Mouse (Mus musculus): Measurements from ENCODE around the gene Prex1. TPM values are rescaled to one million over a fixed set of nuclear protein-coding genes. Genes with fewer than 3 reads are reported as not detected.
A peak's percentile ranks its signal among the peaks of the same experiment; 100 is the strongest.

Prex1 gene
- total and polyA plus RNA-seq, 2 experiments from 2014 or later, result 4.0 to 6.2 TPM

GRCm38 (mm10) chr2:166712801-166713689 lies 587 bp downstream of the Prex1 start:
- ATAC-seq (ENCODE audit: insufficient read depth, low read depth) (peak; percentile 29), DNase-seq (ENCODE audit: low spot score) (peak; percentile 9)
- peak overlapping the region; percentile 26 for H3K27ac ChIP-seq (ENCODE audit: low read depth)
- peak overlapping the region; percentile 96 for H3K4me2 ChIP-seq (ENCODE audit: low read depth, low read length)
- under 1% methylated on average over 50 of the region's 64 CpGs for WGBS
- H3K9me3 ChIP-seq (replicated peaks; ENCODE audit: control insufficient read depth, low read length), result no peaks in the 10 kb centered on the region
- H3K9ac ChIP-seq (replicated peaks; ENCODE audit: low read depth, low read length), result peak overlapping the region; percentile 50
- 0 out of 2 replicates have a peak, but pooled peaks cover 3% of the 10 kb centered on the region for H3K4me1 ChIP-seq (ENCODE audit: control insufficient read depth, insufficient read depth)
- TF ChIP-seq EP300 (IDR thresholded peaks at IDR 0.05; ENCODE audit: low read depth) (no peak), CTCF (IDR thresholded peaks at IDR 0.05; ENCODE audit: low read depth) (no peak)
- H3K36me3 ChIP-seq (replicated peaks; ENCODE audit: control insufficient read depth, insufficient read depth, low read length), result no peaks in the 10 kb centered on the region
- peak overlapping the region; percentile 61 for H3K4me3 ChIP-seq (ENCODE audit: low read depth, low read length)
- no peaks in the 10 kb centered on the region for H3K27me3 ChIP-seq (ENCODE audit: control insufficient read depth, insufficient read depth, low read length)

GRCm38 (mm10) chr2:166712310-166712709 lies 1.3 kb downstream of the Prex1 start:
- WGBS, result 2% methylated on average over 3 of the region's 4 CpGs
- no peaks in the 10 kb centered on the region for H3K9me3 ChIP-seq (replicated peaks; ENCODE audit: control insufficient read depth, low read length)
- peak overlapping the region; percentile 26; the same call in 1 of the 2 replicates for H3K27ac ChIP-seq (ENCODE audit: low read depth)
- peak overlapping the region; percentile 96 for H3K4me2 ChIP-seq (ENCODE audit: low read depth, low read length)
- no peaks in the 10 kb centered on the region for H3K36me3 ChIP-seq (replicated peaks; ENCODE audit: control insufficient read depth, insufficient read depth, low read length)
- ATAC-seq (ENCODE audit: insufficient read depth, low read depth), result no peak
- peak overlapping the region; percentile 61 for H3K4me3 ChIP-seq (ENCODE audit: low read depth, low read length)
- H3K9ac ChIP-seq (replicated peaks; ENCODE audit: low read depth, low read length), result 0 out of 2 replicates have a peak overlapping the region, but pooled peaks have one; percentile 1
- no peaks in the 10 kb centered on the region for H3K27me3 ChIP-seq (ENCODE audit: control insufficient read depth, insufficient read depth, low read length)
- TF ChIP-seq EP300 (IDR thresholded peaks at IDR 0.05; ENCODE audit: low read depth), result no peak
- TF ChIP-seq CTCF (IDR thresholded peaks at IDR 0.05; ENCODE audit: low read depth), result no peak
- H3K4me1 ChIP-seq (ENCODE audit: control insufficient read depth, insufficient read depth), result 0 out of 2 replicates have a peak, but pooled peaks cover 3% of the 10 kb centered on the region
- DNase-seq (ENCODE audit: low spot score), result no peak

GRCm38 (mm10) chr2:166711681-166712132 lies 1.9 kb downstream of the Prex1 start:
- peak overlapping the region; percentile 61 for H3K4me3 ChIP-seq (ENCODE audit: low read depth, low read length)
- 0 out of 2 replicates have a peak, but pooled peaks cover 3% of the 10 kb centered on the region for H3K4me1 ChIP-seq (ENCODE audit: control insufficient read depth, insufficient read depth)
- H3K27me3 ChIP-seq (ENCODE audit: control insufficient read depth, insufficient read depth, low read length), result no peaks in the 10 kb centered on the region
- no peak overlapping the region for H3K27ac ChIP-seq (ENCODE audit: low read depth)
- H3K9ac ChIP-seq (replicated peaks; ENCODE audit: low read depth, low read length), result no peak overlapping the region
- H3K4me2 ChIP-seq (ENCODE audit: low read depth, low read length), result peak overlapping the region; percentile 96
- no peak for ATAC-seq (ENCODE audit: insufficient read depth, low read depth)
- no peaks in the 10 kb centered on the region for H3K36me3 ChIP-seq (replicated peaks; ENCODE audit: control insufficient read depth, insufficient read depth, low read length)
- H3K9me3 ChIP-seq (replicated peaks; ENCODE audit: control insufficient read depth, low read length), result no peaks in the 10 kb centered on the region
- DNase-seq (ENCODE audit: low spot score), result no peak
- WGBS, result 41% methylated on average over 7 of the region's 7 CpGs
- TF ChIP-seq EP300 (IDR thresholded peaks at IDR 0.05; ENCODE audit: low read depth), result no peak
- no peak for TF ChIP-seq CTCF (IDR thresholded peaks at IDR 0.05; ENCODE audit: low read depth)

GRCm38 (mm10) chr2:166709883-166710282 lies 3.7 kb downstream of the Prex1 start:
- Histone ChIP-seq H3K27me3 (ENCODE audit: control insufficient read depth, insufficient read depth, low read length) (no peaks in the 10 kb centered on the region), H3K9ac (replicated peaks; ENCODE audit: low read depth, low read length) (no peak overlapping the region), H3K4me1 (ENCODE audit: control insufficient read depth, insufficient read depth) (0 out of 2 replicates have a peak, but pooled peaks cover 3% of the 10 kb centered on the region), H3K4me2 (ENCODE audit: low read depth, low read length) (no peak overlapping the region), H3K9me3 (replicated peaks; ENCODE audit: control insufficient read depth, low read length) (no peaks in the 10 kb centered on the region), H3K4me3 (ENCODE audit: low read depth, low read length) (no peak overlapping the region), H3K36me3 (replicated peaks; ENCODE audit: control insufficient read depth, insufficient read depth, low read length) (no peaks in the 10 kb centered on the region), H3K27ac (ENCODE audit: low read depth) (no peak overlapping the region)
- ATAC-seq (ENCODE audit: insufficient read depth, low read depth), result no peak
- TF ChIP-seq EP300 (IDR thresholded peaks at IDR 0.05; ENCODE audit: low read depth), result no peak
- no peak for TF ChIP-seq CTCF (IDR thresholded peaks at IDR 0.05; ENCODE audit: low read depth)
- 85% methylated on average over 2 of the region's 2 CpGs for WGBS
- DNase-seq (ENCODE audit: low spot score), result no peak

- DNase-seq (ENCODE audit: low spot score) (no peak), ATAC-seq (ENCODE audit: insufficient read depth, low read depth) (no peak)
- H3K9me3 ChIP-seq (replicated peaks; ENCODE audit: control insufficient read depth, low read length), result no peaks in the 10 kb centered on the region
- 88% methylated on average over 8 of the region's 8 CpGs for WGBS
- no peaks in the 10 kb centered on the region for H3K36me3 ChIP-seq (replicated peaks; ENCODE audit: control insufficient read depth, insufficient read depth, low read length)
- peaks cover 10% of the 10 kb centered on the region; the same call in 1 of the 2 replicates for H3K4me1 ChIP-seq (ENCODE audit: control insufficient read depth, insufficient read depth)
- no peak overlapping the region for H3K4me3 ChIP-seq (ENCODE audit: low read depth, low read length)
- no peak overlapping the region for H3K27ac ChIP-seq (ENCODE audit: low read depth)
- TF ChIP-seq CTCF (IDR thresholded peaks at IDR 0.05; ENCODE audit: low read depth), result no peak
- TF ChIP-seq EP300 (IDR thresholded peaks at IDR 0.05; ENCODE audit: low read depth), result no peak
- no peaks in the 10 kb centered on the region for H3K27me3 ChIP-seq (ENCODE audit: control insufficient read depth, insufficient read depth, low read length)
- no peak overlapping the region for H3K4me2 ChIP-seq (ENCODE audit: low read depth, low read length)
- H3K9ac ChIP-seq (replicated peaks; ENCODE audit: low read depth, low read length), result no peak overlapping the region
Measured at GRCm38 (mm10) chr2:166708304-166708703, 5.3 kb downstream of the Prex1 start.
